Mouse (Mus musculus): ENCODE measurements around the gene Olfr453. TPM values are rescaled to one million over a fixed set of nuclear protein-coding genes. Genes with fewer than 3 reads are reported as not detected.

The Olfr453 gene
- total RNA-seq (2017) = 0.12 TPM in 1 of 2 replicates, not detected in the other

- ATAC-seq (ENCODE audit: extremely low read depth, insufficient number of reproducible peaks, low FRiP score, poor library complexity, severe bottlenecking) = no peak
These were observed at the start of gene Olfr453 for GRCm38 (mm10) chr6:42739071-42739470. Gene Olfr453 (plus strand): TSS chr6:42739371.

- no peak for ATAC-seq (ENCODE audit: extremely low read depth, insufficient number of reproducible peaks, low FRiP score, poor library complexity, severe bottlenecking)
These were observed 49.4 kb upstream of the Olfr453 start for GRCm38 (mm10) chr6:42689761-42690160.

- no peak for ATAC-seq (ENCODE audit: extremely low read depth, insufficient number of reproducible peaks, low FRiP score, poor library complexity, severe bottlenecking)
These were observed 47.0 kb upstream of the Olfr453 start for GRCm38 (mm10) chr6:42692154-42692516.

- no peak for ATAC-seq (ENCODE audit: extremely low read depth, insufficient number of reproducible peaks, low FRiP score, poor library complexity, severe bottlenecking)
These were observed 46.5 kb upstream of the Olfr453 start for GRCm38 (mm10) chr6:42692517-42693190.

GRCm38 (mm10) chr6:42709291-42710211 is 29.6 kb upstream of the Olfr453 start, which contains the start of gene Tcaf1:
Gene Tcaf1 (minus strand): TSS chr6:42710088.
- ATAC-seq (ENCODE audit: extremely low read depth, insufficient number of reproducible peaks, low FRiP score, poor library complexity, severe bottlenecking) = no peak

GRCm38 (mm10) chr6:42714668-42715067 is 24.5 kb upstream of the Olfr453 start:
- ATAC-seq (ENCODE audit: extremely low read depth, insufficient number of reproducible peaks, low FRiP score, poor library complexity, severe bottlenecking) = no peak

GRCm38 (mm10) chr6:42717973-42718372 is 21.2 kb upstream of the Olfr453 start:
- ATAC-seq (ENCODE audit: extremely low read depth, insufficient number of reproducible peaks, low FRiP score, poor library complexity, severe bottlenecking) = no peak

- no peak for ATAC-seq (ENCODE audit: extremely low read depth, insufficient number of reproducible peaks, low FRiP score, poor library complexity, severe bottlenecking)
These were observed 3.1 kb downstream of the Olfr453 start for GRCm38 (mm10) chr6:42742303-42742702.

- ATAC-seq (ENCODE audit: extremely low read depth, insufficient number of reproducible peaks, low FRiP score, poor library complexity, severe bottlenecking) = no peak
These were observed 8.7 kb downstream of the Olfr453 start for GRCm38 (mm10) chr6:42747846-42748245.

GRCm38 (mm10) chr6:42756104-42756503 is 16.9 kb downstream of the Olfr453 start, which contains the start of gene Olfr38:
Gene Olfr38 (plus strand): TSS chr6:42756404.
- ATAC-seq (ENCODE audit: extremely low read depth, insufficient number of reproducible peaks, low FRiP score, poor library complexity, severe bottlenecking) = no peak

GRCm38 (mm10) chr6:42777066-42777465 is 37.9 kb downstream of the Olfr453 start:
- no peak for ATAC-seq (ENCODE audit: extremely low read depth, insufficient number of reproducible peaks, low FRiP score, poor library complexity, severe bottlenecking)

GRCm38 (mm10) chr6:42784793-42785192 is 45.6 kb downstream of the Olfr453 start, which contains the start of gene Olfr452:
Gene Olfr452 (plus strand): TSS chr6:42785093.
- no peak for ATAC-seq (ENCODE audit: extremely low read depth, insufficient number of reproducible peaks, low FRiP score, poor library complexity, severe bottlenecking)

GRCm38 (mm10) chr6:42790247-42790948 is 51.2 kb downstream of the Olfr453 start:
- no peak for ATAC-seq (ENCODE audit: extremely low read depth, insufficient number of reproducible peaks, low FRiP score, poor library complexity, severe bottlenecking)

GRCm38 (mm10) chr6:42790949-42791556 is 51.9 kb downstream of the Olfr453 start:
- ATAC-seq (ENCODE audit: extremely low read depth, insufficient number of reproducible peaks, low FRiP score, poor library complexity, severe bottlenecking) = no peak

- ATAC-seq (ENCODE audit: extremely low read depth, insufficient number of reproducible peaks, low FRiP score, poor library complexity, severe bottlenecking) = no peak
These were observed 55.8 kb downstream of the Olfr453 start for GRCm38 (mm10) chr6:42794982-42795381.
